ENCODE assay signal across 12 mouse cellular contexts in genomic region chr8:120896203-120896602, GRCm38 (mm10).
DNase-seq lines count a peak whose midpoint lies in the region; ATAC-seq and TF ChIP-seq lines count a peak whose summit lies in the region.
"Had no signal": no experiment of that assay in that cellular context is flagged by ENCODE, and none has a peak within 500 bp of the region (broad histone marks: within the 10 kb centered on the region; RNA-seq: fewer than 3 reads in every experiment).

No protein-coding gene starts in this region.

- ATAC-seq in kidney, embryonic 15.5 days (replicated peaks; ENCODE audit: low FRiP score), result no peak
- ATAC-seq in forebrain, embryonic 12.5 days (ENCODE audit: low FRiP score), result no peak
- ATAC-seq in hindbrain, embryonic 16.5 days, result no peak
- no peak for ATAC-seq in midbrain, postnatal 0 days (ENCODE audit: low FRiP score)

- no peaks in the 10 kb centered on the region for H3K36me3 ChIP-seq in kidney, embryonic 15.5 days
- H3K36me3 ChIP-seq in forebrain, embryonic 12.5 days (replicated peaks), result no peaks in the 10 kb centered on the region
- no peaks in the 10 kb centered on the region for H3K36me3 ChIP-seq in hindbrain, embryonic 16.5 days (ENCODE audit: control insufficient read depth, insufficient read depth, low read length)
- H3K36me3 ChIP-seq in midbrain, postnatal 0 days (ENCODE audit: insufficient read depth, low read length), result no peaks in the 10 kb centered on the region

- no peak overlapping the region for H3K4me3 ChIP-seq in kidney, embryonic 15.5 days (replicated peaks)
- H3K4me3 ChIP-seq in forebrain, embryonic 12.5 days (replicated peaks), result peak overlapping the region; percentile 13; the same call in 1 of the 2 replicates
- peak overlapping the region; percentile 16; the same call in 1 of the 2 replicates for H3K4me3 ChIP-seq in hindbrain, embryonic 16.5 days (ENCODE audit: low read length)
- peak overlapping the region; percentile 9; the same call in 1 of the 2 replicates for H3K4me3 ChIP-seq in midbrain, postnatal 0 days (ENCODE audit: low read depth, low read length)
- H3K4me3 ChIP-seq: megakaryocyte, embryonic 14.5 days had no signal

- 30% methylated on average over 13 of the region's 13 CpGs for WGBS in kidney, embryonic 15.5 days
- 30% methylated on average over 13 of the region's 13 CpGs for WGBS in forebrain, embryonic 12.5 days
- WGBS in hindbrain, embryonic 16.5 days, result 25% methylated on average over 13 of the region's 13 CpGs
- WGBS in midbrain, postnatal 0 days, result 30% methylated on average over 13 of the region's 13 CpGs

- DNase-seq in kidney, adult 8-10 months, result no peak
- peak; percentile 30 for DNase-seq in midbrain, postnatal 0 days (ENCODE audit: low spot score)
- no peak for DNase-seq in layer of hippocampus, postnatal 10 days (ENCODE audit: low spot score in 2 of 2)
- no peak for DNase-seq in cerebellum, adult 18-20 months
- DNase-seq in cerebellum, postnatal 4 days (ENCODE audit: low spot score in 2 of 2), result no peak
- DNase-seq: adrenal gland, adult 8-10 months; kidney, postnatal 10 days had no signal

- H3K9me3 ChIP-seq in kidney, embryonic 15.5 days (replicated peaks), result no peaks in the 10 kb centered on the region
- 0 out of 2 replicates have a peak, but pooled peaks cover 3% of the 10 kb centered on the region for H3K9me3 ChIP-seq in forebrain, embryonic 12.5 days
- H3K9me3 ChIP-seq in hindbrain, embryonic 16.5 days (ENCODE audit: control insufficient read depth, low read length), result no peaks in the 10 kb centered on the region
- no peaks in the 10 kb centered on the region for H3K9me3 ChIP-seq in midbrain, postnatal 0 days (ENCODE audit: low read length)

- H3K4me2 ChIP-seq in kidney, embryonic 15.5 days, result peak overlapping the region; percentile 21
- peak overlapping the region; percentile 41 for H3K4me2 ChIP-seq in forebrain, embryonic 12.5 days
- peak overlapping the region; percentile 45 for H3K4me2 ChIP-seq in hindbrain, embryonic 16.5 days (ENCODE audit: low read length)
- H3K4me2 ChIP-seq in midbrain, postnatal 0 days (ENCODE audit: low read depth, low read length, poor library complexity, severe bottlenecking), result peak overlapping the region; percentile 32

- H3K27ac ChIP-seq in kidney, embryonic 15.5 days, result no peak overlapping the region
- no peak overlapping the region for H3K27ac ChIP-seq in forebrain, embryonic 12.5 days
- no peak overlapping the region for H3K27ac ChIP-seq in hindbrain, embryonic 16.5 days (ENCODE audit: low read depth, low read length)
- no peak overlapping the region for H3K27ac ChIP-seq in midbrain, postnatal 0 days (ENCODE audit: low read depth, low read length)
- H3K27ac ChIP-seq: liver, embryonic 14.5 days had no signal

- H3K9ac ChIP-seq in kidney, embryonic 15.5 days, result no peak overlapping the region
- no peak overlapping the region; the same call in 1 of the 2 replicates for H3K9ac ChIP-seq in forebrain, embryonic 12.5 days
- peak overlapping the region; percentile 43; the same call in 1 of the 2 replicates for H3K9ac ChIP-seq in hindbrain, embryonic 16.5 days (ENCODE audit: low read depth, low read length)
- 0 out of 2 replicates have a peak overlapping the region, but pooled peaks have one; percentile 24 for H3K9ac ChIP-seq in midbrain, postnatal 0 days (replicated peaks; ENCODE audit: low read length, poor library complexity, severe bottlenecking)
- H3K9ac ChIP-seq: liver, embryonic 14.5 days had no signal

- H3K27me3 ChIP-seq in kidney, embryonic 15.5 days, result peaks cover 98% of the 10 kb centered on the region
- H3K27me3 ChIP-seq in forebrain, embryonic 12.5 days, result peaks cover 79% of the 10 kb centered on the region
- peaks cover 39% of the 10 kb centered on the region for H3K27me3 ChIP-seq in hindbrain, embryonic 16.5 days (replicated peaks; ENCODE audit: control insufficient read depth, insufficient read depth, low read length)
- peaks cover 37% of the 10 kb centered on the region for H3K27me3 ChIP-seq in midbrain, postnatal 0 days (ENCODE audit: insufficient read depth, low read length)

- peaks cover 35% of the 10 kb centered on the region for H3K4me1 ChIP-seq in kidney, embryonic 15.5 days
- H3K4me1 ChIP-seq in forebrain, embryonic 12.5 days, result peaks cover 19% of the 10 kb centered on the region
- peaks cover 6% of the 10 kb centered on the region for H3K4me1 ChIP-seq in hindbrain, embryonic 16.5 days (ENCODE audit: control insufficient read depth, insufficient read depth, low read depth, low read length)
- 0 out of 2 replicates have a peak, but pooled peaks cover 5% of the 10 kb centered on the region for H3K4me1 ChIP-seq in midbrain, postnatal 0 days (ENCODE audit: insufficient read depth, low read length)

- no peak for TF ChIP-seq CTCF in midbrain, postnatal 0 days (IDR thresholded peaks at IDR 0.05)

Comparison
In these comparisons a context has a peak if more than half of its experiments do, and no peak if none do; other contexts are left out.
1. H3K9ac ChIP-seq: peak in hindbrain, embryonic 16.5 days (single experiment) and midbrain, postnatal 0 days (single experiment); none in kidney, embryonic 15.5 days (single experiment) and forebrain, embryonic 12.5 days (single experiment).
2. Peak in every context shown above with its lines, with median percentiles within 50 percentile points of each other: H3K4me2 ChIP-seq.